Mouse (Mus musculus) midbrain, embryonic 13.5 days (tissue): ENCODE data around the gene Hopx. TPM values are rescaled to one million over a fixed set of nuclear protein-coding genes. Genes with fewer than 3 reads are reported as not detected.
A peak's percentile ranks its signal among the peaks of the same experiment; 100 is the strongest.

ENCODE experiments used
- ATAC-seq: fragments of 200-750 bp; cut with Nextera tagmentation; 2 replicates; pipeline ENCODE4 v1.8.0; 2017; ENCODE audit warnings: mild to moderate bottlenecking, moderate TSS enrichment, moderate library complexity
- H3K27ac ChIP-seq: fragments of 300-500 bp; sonication (generic); 2 replicates; pipeline ENCODE4 v1.5.1; 2015; ENCODE audit warnings: inconsistent platforms, mild to moderate bottlenecking, moderate library complexity
- H3K27me3 ChIP-seq: fragments of 300-500 bp; sonication (generic); 2 replicates; pipeline ENCODE4 v1.6.1; 2015; ENCODE audit warnings: mild to moderate bottlenecking, inconsistent platforms
- H3K36me3 ChIP-seq: fragments of 300-500 bp; sonication (generic); 2 replicates; pipeline ENCODE4 v1.6.1; 2015; ENCODE audit warnings: mild to moderate bottlenecking, inconsistent platforms
- H3K4me1 ChIP-seq: fragments of 300-500 bp; sonication (generic); replicated peaks from 2 replicates; pipeline ENCODE4 v1.6.1; 2015; ENCODE audit warnings: inconsistent platforms
- H3K4me2 ChIP-seq: fragments of 300-500 bp; sonication (generic); replicated peaks from 2 replicates; pipeline ENCODE4 v1.6.1; 2015; ENCODE audit warnings: moderate library complexity, mild to moderate bottlenecking, inconsistent platforms
- H3K4me3 ChIP-seq: fragments of 300-500 bp; sonication (generic); replicated peaks from 2 replicates; pipeline ENCODE4 v1.5.1; 2015; ENCODE audit warnings: mild to moderate bottlenecking, inconsistent platforms
- H3K9ac ChIP-seq: fragments of 300-500 bp; sonication (generic); replicated peaks from 2 replicates; pipeline ENCODE4 v1.6.1; 2015; ENCODE audit warnings: mild to moderate bottlenecking, inconsistent platforms
- H3K9me3 ChIP-seq: fragments of 300-500 bp; sonication (generic); 2 replicates; pipeline ENCODE4 v1.6.1; 2016; ENCODE audit warnings: mild to moderate bottlenecking, inconsistent platforms
- WGBS: fragments of 180-500 bp; shearing (Covaris S2); methylation state at CpG from one replicate; pipeline ENCODE4 v1.1.7; 2015; 5-methylcytosine and 5-hydroxymethylcytosine counted together
- polyA plus RNA-seq: library from polyadenylated mRNA; unstranded; fragments of >200 nt; fragmentation: Nextera tagmentation; extraction: Ambion mirVana; gene quantifications from 2 replicates; pipeline ENCODE4 v1.2.1, GENCODE M21; 2015

The Hopx gene
- polyA plus RNA-seq = 0.52 and 0.62 TPM in 2 replicates

GRCm38 (mm10) chr5:77114817-77115731 is at the start of gene Hopx:
TSS of gene Hopx (minus strand) at chr5:77115121.
- Histone ChIP-seq H3K27ac (no peak within 1 kb of the TSS), H3K36me3 (no peaks in the 10 kb centered on the region), H3K4me1 (peaks cover 14% of the 10 kb centered on the region), H3K4me3 (no peak within 1 kb of the TSS), H3K9me3 (no peaks in the 10 kb centered on the region), H3K27me3 (peaks cover 92% of the 10 kb centered on the region), H3K4me2 (peak within 1 kb of the TSS; percentile 31; the same call in 1 of the 2 replicates), H3K9ac (no peak within 1 kb of the TSS)
- ATAC-seq = peak; percentile 68
- WGBS = 37% methylated on average over 33 of the region's 33 CpGs

- Histone ChIP-seq H3K9me3 (no peaks in the 10 kb centered on the region), H3K36me3 (no peaks in the 10 kb centered on the region), H3K4me1 (no peaks in the 10 kb centered on the region), H3K9ac (no peak overlapping the region), H3K4me2 (no peak overlapping the region), H3K27ac (no peak overlapping the region), H3K27me3 (0 out of 2 replicates have a peak, but pooled peaks cover 2% of the 10 kb centered on the region), H3K4me3 (no peak overlapping the region)
- no peak for ATAC-seq
- WGBS = 87% methylated on average over 7 of the region's 7 CpGs
Measured at GRCm38 (mm10) chr5:77163597-77163996, 48.7 kb upstream of the Hopx start.

- Histone ChIP-seq H3K27me3 (0 out of 2 replicates have a peak, but pooled peaks cover 7% of the 10 kb centered on the region), H3K9me3 (no peaks in the 10 kb centered on the region), H3K36me3 (no peaks in the 10 kb centered on the region), H3K9ac (no peak overlapping the region), H3K4me3 (no peak overlapping the region), H3K4me2 (no peak overlapping the region), H3K4me1 (no peaks in the 10 kb centered on the region), H3K27ac (no peak overlapping the region)
- no peak for ATAC-seq
- WGBS = 96% methylated on average over 3 of the region's 3 CpGs
Measured at GRCm38 (mm10) chr5:77162566-77162965, 47.6 kb upstream of the Hopx start.

GRCm38 (mm10) chr5:77157777-77158540 is 43.0 kb upstream of the Hopx start:
- 0 out of 2 replicates have a peak, but pooled peaks cover 7% of the 10 kb centered on the region for H3K27me3 ChIP-seq
- no peak overlapping the region for H3K9ac ChIP-seq
- 54% methylated on average over 14 of the region's 14 CpGs for WGBS
- no peaks in the 10 kb centered on the region for H3K9me3 ChIP-seq
- no peak overlapping the region for H3K4me3 ChIP-seq
- no peak overlapping the region for H3K4me2 ChIP-seq
- H3K36me3 ChIP-seq = no peaks in the 10 kb centered on the region
- ATAC-seq = no peak
- no peaks in the 10 kb centered on the region for H3K4me1 ChIP-seq
- H3K27ac ChIP-seq = no peak overlapping the region

- Histone ChIP-seq H3K4me2 (no peak overlapping the region), H3K4me1 (no peaks in the 10 kb centered on the region), H3K27ac (no peak overlapping the region), H3K9ac (no peak overlapping the region), H3K36me3 (no peaks in the 10 kb centered on the region), H3K27me3 (0 out of 2 replicates have a peak, but pooled peaks cover 7% of the 10 kb centered on the region), H3K4me3 (no peak overlapping the region), H3K9me3 (no peaks in the 10 kb centered on the region)
- ATAC-seq = no peak
- 77% methylated on average over 5 of the region's 5 CpGs for WGBS
Measured at GRCm38 (mm10) chr5:77156938-77157337, 42.0 kb upstream of the Hopx start.

GRCm38 (mm10) chr5:77155526-77155925 is 40.6 kb upstream of the Hopx start:
- ATAC-seq = no peak

GRCm38 (mm10) chr5:77154812-77155211 is 39.9 kb upstream of the Hopx start:
- no peaks in the 10 kb centered on the region for H3K4me1 ChIP-seq
- no peak overlapping the region for H3K4me3 ChIP-seq
- H3K36me3 ChIP-seq = no peaks in the 10 kb centered on the region
- WGBS = 84% methylated on average over 5 of the region's 5 CpGs
- no peak overlapping the region for H3K9ac ChIP-seq
- H3K4me2 ChIP-seq = no peak overlapping the region
- no peaks in the 10 kb centered on the region for H3K9me3 ChIP-seq
- no peak for ATAC-seq
- 0 out of 2 replicates have a peak, but pooled peaks cover 7% of the 10 kb centered on the region for H3K27me3 ChIP-seq
- H3K27ac ChIP-seq = no peak overlapping the region

More at GRCm38 (mm10) chr5:77155526-77155925, 40.6 kb upstream of the Hopx start:
- Histone ChIP-seq H3K4me3 (no peak overlapping the region), H3K4me2 (no peak overlapping the region), H3K9me3 (no peaks in the 10 kb centered on the region), H3K27me3 (0 out of 2 replicates have a peak, but pooled peaks cover 7% of the 10 kb centered on the region), H3K36me3 (no peaks in the 10 kb centered on the region), H3K27ac (no peak overlapping the region), H3K4me1 (no peaks in the 10 kb centered on the region), H3K9ac (no peak overlapping the region)
- WGBS = 94% methylated on average over 12 of the region's 12 CpGs

GRCm38 (mm10) chr5:77151738-77152137 is 36.8 kb upstream of the Hopx start:
- H3K9me3 ChIP-seq = no peaks in the 10 kb centered on the region
- no peaks in the 10 kb centered on the region for H3K4me1 ChIP-seq
- H3K27me3 ChIP-seq = no peaks in the 10 kb centered on the region
- H3K9ac ChIP-seq = no peak overlapping the region
- WGBS = 84% methylated on average over 3 of the region's 3 CpGs
- no peak for ATAC-seq
- no peak overlapping the region for H3K27ac ChIP-seq
- H3K36me3 ChIP-seq = no peaks in the 10 kb centered on the region
- H3K4me2 ChIP-seq = no peak overlapping the region
- no peak overlapping the region for H3K4me3 ChIP-seq

- no peak overlapping the region for H3K4me3 ChIP-seq
- no peak for ATAC-seq
- H3K27ac ChIP-seq = no peak overlapping the region
- no peaks in the 10 kb centered on the region for H3K27me3 ChIP-seq
- no peak overlapping the region for H3K4me2 ChIP-seq
- WGBS = 91% methylated on average over 7 of the region's 7 CpGs
- H3K9ac ChIP-seq = no peak overlapping the region
- no peaks in the 10 kb centered on the region for H3K9me3 ChIP-seq
- H3K4me1 ChIP-seq = no peaks in the 10 kb centered on the region
- no peaks in the 10 kb centered on the region for H3K36me3 ChIP-seq
Measured at GRCm38 (mm10) chr5:77151075-77151474, 36.2 kb upstream of the Hopx start.

GRCm38 (mm10) chr5:77148021-77148621 is 33.2 kb upstream of the Hopx start:
- Histone ChIP-seq H3K9me3 (no peaks in the 10 kb centered on the region), H3K36me3 (no peaks in the 10 kb centered on the region), H3K27me3 (no peaks in the 10 kb centered on the region), H3K9ac (no peak overlapping the region), H3K27ac (no peak overlapping the region), H3K4me3 (no peak overlapping the region), H3K4me2 (no peak overlapping the region), H3K4me1 (no peaks in the 10 kb centered on the region)
- 83% methylated on average over 6 of the region's 6 CpGs for WGBS
- no peak for ATAC-seq

- no peaks in the 10 kb centered on the region for H3K9me3 ChIP-seq
Measured at GRCm38 (mm10) chr5:77146459-77147170, 31.7 kb upstream of the Hopx start.

More at GRCm38 (mm10) chr5:77146459-77147170, 31.7 kb upstream of the Hopx start:
- H3K27me3 ChIP-seq = no peaks in the 10 kb centered on the region
- no peak overlapping the region for H3K27ac ChIP-seq
- no peaks in the 10 kb centered on the region for H3K36me3 ChIP-seq
- H3K4me3 ChIP-seq = no peak overlapping the region
- no peak for ATAC-seq
- H3K4me1 ChIP-seq = no peaks in the 10 kb centered on the region
- no peak overlapping the region for H3K9ac ChIP-seq
- H3K4me2 ChIP-seq = no peak overlapping the region
- WGBS = 40% methylated on average over 4 of the region's 4 CpGs
